Mouse (Mus musculus): ENCODE data around the gene Nt5c1a.
"Not testable (repeated sequence)": the region's sequence is repeated elsewhere in the genome, so short reads cannot be mapped to it uniquely, and the experiment has no call there.

Nt5c1a gene

GRCm38 (mm10) chr4:123201186-123202093 lies at the start of gene Nt5c1a:
Gene Nt5c1a (plus strand): TSS chr4:123201504.
- DNase-seq (ENCODE audit: low spot score), result no peak

DNA sequence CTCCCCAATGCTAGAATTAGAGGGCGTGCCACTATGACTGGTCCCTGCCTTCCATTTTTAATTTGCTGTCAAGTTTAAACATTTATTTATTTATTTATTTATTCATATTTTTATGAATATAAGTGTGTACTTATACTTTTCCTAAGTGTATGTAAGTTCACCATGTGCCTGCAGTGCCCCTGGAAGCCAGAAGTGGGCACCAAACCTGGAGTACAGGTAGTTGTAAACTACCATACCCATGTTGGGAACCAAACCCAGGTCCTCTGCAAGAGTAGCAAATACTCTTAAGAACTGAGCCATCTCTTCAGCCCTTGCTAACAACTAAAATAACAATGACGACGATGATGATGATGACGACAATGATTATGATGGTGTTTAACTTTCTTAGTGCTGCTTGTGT lies 49.3 kb upstream of the Nt5c1a start:
- no peak for DNase-seq (ENCODE audit: low spot score)

DNA sequence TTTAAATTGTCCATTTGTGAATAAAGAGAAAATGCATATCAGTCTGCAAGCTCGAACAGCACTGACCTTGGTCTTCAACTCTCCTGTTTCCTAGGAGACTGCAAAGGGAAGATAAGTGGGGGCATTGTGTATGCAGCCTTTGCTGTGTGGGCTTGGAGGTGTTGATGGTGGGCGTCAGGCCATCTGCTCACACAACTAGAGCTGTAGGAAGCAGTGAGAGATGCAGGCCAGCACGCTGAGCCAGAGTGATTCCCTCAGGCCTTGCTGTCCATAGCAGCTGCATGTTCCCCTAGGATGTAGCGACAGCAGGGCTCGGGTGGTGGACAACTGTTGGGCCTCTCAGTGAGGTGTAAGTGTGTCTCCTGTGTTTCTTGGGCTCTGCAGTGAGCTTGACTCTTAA lies 48.3 kb upstream of the Nt5c1a start:
- no peak for DNase-seq (ENCODE audit: low spot score)

DNA sequence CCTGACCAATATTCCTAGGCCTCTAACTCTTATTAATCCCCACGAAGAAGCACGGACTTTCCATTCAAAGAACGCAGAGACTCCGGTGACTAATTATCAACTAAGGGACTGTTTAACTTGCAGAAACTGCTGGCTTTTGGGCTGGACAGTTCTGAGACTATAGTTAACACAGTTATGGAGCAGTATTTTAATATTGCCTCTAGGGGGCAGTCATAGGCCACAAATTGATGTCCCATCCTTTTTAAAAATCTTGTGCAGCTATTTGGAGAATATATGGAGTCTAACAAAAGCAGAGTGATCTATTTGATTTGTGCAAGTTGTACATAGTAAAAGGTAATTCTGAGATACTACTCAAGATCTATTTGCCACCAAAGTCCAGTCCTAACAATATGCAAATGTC lies 46.3 kb upstream of the Nt5c1a start:
- no peak for DNase-seq (ENCODE audit: low spot score)

- DNase-seq (ENCODE audit: low spot score), result no peak
Observed at GRCm38 (mm10) chr4:123155427-123155826, 45.9 kb upstream of the Nt5c1a start.

DNA sequence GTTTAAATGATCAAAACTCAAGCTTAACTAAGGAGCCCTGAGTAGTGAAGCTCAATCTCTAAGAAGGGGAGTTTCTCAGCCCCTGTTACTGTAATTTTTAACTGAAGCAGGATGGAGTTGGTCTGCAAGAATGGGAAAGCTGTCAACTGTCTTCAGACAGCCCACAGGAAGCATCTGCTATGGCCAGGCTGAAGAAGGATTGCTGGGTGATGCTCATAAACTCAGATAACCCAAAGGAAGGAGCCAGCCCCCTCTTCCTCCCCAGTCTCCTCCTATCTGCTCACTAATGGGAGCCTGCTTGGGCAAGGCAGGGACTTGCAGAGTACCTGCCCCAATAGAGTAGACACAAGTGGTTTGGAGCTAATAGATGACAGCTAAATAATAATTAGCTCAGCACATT lies 45.5 kb upstream of the Nt5c1a start:
- no peak for DNase-seq (ENCODE audit: low spot score)

DNA sequence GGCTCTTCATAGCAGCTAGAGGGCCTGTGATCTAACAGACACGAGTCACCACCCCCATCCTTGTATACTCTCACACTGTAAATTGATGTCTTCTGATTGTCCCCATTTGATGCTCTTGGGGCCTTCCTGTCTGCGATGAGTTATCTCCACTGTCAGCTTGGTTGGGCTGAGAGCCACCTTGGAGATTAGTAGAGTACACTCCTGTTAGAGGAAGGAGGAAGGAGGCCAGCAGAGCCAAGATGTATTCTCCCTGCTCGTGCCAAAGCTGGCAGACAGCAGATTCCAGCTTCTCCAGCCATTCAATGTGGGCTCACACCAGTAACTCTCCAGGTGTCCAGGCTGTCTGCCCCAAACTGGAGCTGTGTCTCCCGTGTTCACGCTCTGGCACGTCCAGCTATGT lies 40.7 kb upstream of the Nt5c1a start:
- DNase-seq (ENCODE audit: low spot score), result no peak

- not testable (repeated sequence) for DNase-seq (ENCODE audit: low spot score)
Observed at GRCm38 (mm10) chr4:123161251-123161650, 40.1 kb upstream of the Nt5c1a start.

DNA sequence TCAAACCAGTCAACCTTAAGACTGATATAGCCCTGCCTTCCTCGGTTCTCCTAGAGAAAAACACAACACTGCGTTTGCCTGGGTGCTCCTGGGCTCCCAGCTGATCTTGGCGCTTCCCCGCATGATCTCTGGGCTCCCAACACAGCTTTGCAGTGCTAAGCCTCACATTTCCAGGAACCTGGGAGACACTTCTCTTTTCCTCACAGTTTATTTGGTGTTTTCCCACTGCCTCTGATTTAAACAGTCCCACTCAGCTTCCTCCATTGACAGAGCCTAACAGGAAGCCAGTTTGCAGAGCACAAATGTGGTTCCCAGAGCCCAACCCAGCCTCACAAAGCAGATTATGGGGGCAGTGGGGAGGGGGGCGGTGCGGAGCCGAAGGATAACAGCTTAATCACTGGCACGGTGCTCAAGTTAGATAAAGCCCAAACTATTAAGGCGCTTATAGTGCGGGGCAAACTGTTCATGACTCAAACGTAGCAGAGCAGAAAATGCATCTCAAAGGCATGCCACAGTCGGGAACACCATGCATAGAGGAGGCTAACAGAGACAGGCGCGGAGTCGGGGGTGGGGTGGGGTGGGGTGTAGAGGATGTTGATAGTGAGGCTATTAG lies 38.9 kb upstream of the Nt5c1a start:
- DNase-seq (ENCODE audit: low spot score), result no peak

- DNase-seq (ENCODE audit: low spot score), result no peak
Observed at GRCm38 (mm10) chr4:123164157-123164556, 37.1 kb upstream of the Nt5c1a start.

GRCm38 (mm10) chr4:123171811-123172210 lies 29.5 kb upstream of the Nt5c1a start:
- DNase-seq (ENCODE audit: low spot score), result no peak

DNA sequence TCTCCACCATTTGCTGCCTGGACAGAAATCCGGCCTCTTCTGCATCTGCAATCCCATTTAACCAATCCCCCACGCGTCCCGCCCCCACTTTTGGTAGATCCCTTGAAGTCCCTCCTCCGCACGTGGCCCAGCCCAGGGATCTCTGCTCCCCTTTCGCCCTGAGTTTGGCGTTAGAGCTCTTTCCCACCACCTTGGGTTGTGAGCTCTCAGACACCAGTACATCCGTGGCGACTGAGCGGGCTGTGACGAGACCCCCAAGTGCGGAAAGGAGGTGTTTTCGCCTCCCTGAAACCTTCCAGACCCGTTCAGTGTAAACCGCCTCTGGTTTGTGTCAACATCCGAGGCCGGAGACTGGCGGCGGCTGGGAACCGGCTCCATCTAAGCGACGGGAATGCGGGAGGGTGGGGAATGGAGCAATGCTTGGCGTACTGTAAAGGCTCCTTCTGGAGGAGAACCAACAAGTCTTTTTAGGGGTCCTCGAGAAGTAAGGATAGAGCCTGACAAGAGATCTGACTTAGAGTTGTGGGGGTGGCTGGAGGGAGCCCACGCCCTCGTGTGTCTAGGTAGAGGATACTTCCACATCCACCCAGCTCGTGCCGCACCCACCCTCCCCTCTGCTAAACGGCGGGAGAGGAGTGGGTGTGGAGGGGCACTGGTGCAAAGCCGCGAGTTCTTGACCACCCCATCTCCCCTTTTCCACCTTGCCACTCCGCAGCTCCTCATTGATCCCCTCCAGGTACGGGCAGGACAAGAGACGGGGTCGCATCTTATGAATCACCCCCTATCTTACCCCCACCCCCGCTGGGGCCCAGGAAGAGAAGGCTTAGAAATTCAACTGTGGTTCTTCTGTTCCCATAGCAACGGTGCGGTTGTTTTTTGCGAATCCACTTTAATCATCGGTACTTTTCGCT lies 18.7 kb upstream of the Nt5c1a start, which contains the start of gene Hpcal4:
Gene Hpcal4 (plus strand): TSS at position 900 of the 911 bp plus-strand sequence.
- no peak for DNase-seq (ENCODE audit: low spot score)

DNA sequence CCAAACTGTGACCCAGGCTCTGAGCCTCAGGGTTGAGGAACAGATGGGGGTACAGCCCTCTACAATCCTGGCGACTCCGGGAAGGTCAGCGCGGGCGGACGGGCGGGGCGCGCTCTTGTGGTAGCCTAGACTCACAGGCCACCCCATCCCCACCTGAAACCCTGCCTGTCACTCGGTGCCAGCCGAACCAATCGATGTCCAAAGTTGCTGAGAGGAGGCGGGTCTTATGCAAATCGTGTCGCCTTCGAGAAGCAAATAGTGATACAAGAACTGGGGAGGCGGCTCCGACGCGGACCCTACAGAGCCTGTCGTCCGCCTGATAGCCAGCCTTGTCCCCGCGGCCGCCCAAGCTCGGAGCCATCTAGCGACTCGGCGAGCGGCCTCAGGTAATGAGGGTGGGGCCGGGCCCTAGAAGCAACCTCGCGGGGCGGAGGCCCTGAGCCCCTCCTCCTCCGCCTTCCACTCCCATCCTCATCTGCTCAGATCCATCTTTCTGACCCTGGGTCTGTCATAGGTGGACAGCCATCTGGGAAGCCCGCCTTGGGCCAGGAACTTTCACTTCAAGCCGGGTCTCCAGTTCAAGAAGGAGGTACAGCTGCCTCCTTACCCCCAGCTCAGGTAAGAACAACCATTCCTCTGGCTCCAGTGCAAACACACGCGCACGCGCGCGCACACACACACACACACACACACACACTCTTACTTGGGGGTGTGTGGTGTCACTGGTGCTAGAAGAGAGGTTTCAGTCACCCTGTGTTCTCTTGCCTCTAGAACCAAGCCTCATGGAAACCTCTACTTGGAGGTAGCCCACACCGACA lies 17.9 kb upstream of the Nt5c1a start:
- peak; percentile 81 for DNase-seq (ENCODE audit: low spot score)

DNA sequence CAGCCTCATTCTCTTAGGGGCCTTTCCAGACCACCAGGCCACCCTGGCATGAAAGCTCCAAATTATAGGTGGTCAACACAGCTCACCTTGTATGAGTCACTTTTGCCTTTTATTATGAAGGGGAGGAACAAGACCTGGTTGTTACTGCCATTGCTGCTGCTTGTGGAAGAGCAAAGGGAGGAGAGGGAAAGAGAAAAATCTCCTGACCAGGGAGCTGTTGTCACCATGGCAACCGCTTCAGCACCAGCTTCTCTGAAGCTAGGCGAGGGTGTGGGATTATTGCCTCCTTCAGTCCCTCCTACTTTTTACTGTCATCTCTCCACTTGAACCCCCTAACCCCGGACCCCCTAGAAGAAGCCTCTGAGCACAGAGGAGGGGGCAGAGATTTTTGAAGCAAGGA lies 16.5 kb upstream of the Nt5c1a start:
- no peak for DNase-seq (ENCODE audit: low spot score)

GRCm38 (mm10) chr4:123192336-123192735 lies 9.0 kb upstream of the Nt5c1a start:
- no peak for DNase-seq (ENCODE audit: low spot score)

- no peak for DNase-seq (ENCODE audit: low spot score)
Observed at GRCm38 (mm10) chr4:123193791-123194190, 7.5 kb upstream of the Nt5c1a start.

GRCm38 (mm10) chr4:123196695-123197094 lies 4.6 kb upstream of the Nt5c1a start:
- no peak for DNase-seq (ENCODE audit: low spot score)

DNA sequence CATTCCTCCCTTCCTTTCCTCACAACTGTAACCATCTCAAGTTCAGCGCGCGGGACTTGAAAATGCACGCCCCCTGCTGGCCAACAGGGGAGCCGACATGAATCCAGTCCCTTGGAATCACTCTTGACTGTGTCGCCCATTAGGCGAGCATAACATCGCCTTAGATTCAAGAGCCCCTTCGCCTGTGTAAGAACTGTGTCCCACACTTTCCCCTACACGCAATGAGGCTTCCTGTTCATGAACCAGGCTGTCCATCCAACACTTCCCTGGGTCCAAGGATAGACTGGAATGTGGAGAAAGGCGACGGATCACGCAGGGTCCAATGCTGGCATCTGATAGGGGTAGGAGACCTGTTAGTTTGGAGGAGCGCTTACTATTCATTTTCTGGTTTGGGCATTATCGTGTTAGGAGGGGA lies 526 bp upstream of the Nt5c1a start:
- no peak for DNase-seq (ENCODE audit: low spot score)

DNA sequence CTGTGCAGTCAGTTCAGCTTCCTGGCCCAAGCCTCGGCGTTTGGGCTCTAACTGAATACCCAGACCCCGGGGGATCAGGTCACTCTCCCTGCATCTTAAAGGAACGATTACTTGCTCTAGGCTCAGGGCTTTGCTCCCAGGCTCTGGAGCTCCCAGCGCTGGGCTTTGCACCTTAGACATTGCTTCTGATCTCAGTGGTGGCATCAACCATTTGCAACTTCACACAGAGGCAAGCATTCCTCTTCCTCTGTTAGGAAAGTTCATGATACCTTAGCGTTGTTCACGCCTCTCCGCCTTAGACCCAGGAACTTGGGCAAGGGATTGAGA lies 753 bp downstream of the Nt5c1a start:
- DNase-seq (ENCODE audit: low spot score), result no peak

DNA sequence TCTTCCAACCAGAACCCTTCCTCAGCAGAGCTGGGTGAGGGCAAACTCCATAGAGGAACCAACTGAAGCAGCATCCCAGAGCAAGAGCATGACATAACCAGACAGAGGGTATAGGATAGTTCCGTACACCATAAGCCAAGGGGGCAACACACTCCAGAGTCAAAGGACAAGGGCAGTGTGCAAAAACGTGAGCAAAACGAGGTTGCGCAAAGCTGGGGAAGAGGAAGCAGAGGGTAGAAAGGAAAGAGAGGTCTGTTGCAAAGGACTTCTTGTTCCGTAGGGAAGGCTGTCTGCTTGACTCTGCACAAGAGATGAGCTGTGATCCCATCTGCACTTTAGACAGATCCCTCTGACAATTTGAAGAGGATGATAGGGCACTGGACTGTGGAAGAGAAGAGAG lies 6.0 kb downstream of the Nt5c1a start:
- DNase-seq (ENCODE audit: low spot score), result no peak

DNA sequence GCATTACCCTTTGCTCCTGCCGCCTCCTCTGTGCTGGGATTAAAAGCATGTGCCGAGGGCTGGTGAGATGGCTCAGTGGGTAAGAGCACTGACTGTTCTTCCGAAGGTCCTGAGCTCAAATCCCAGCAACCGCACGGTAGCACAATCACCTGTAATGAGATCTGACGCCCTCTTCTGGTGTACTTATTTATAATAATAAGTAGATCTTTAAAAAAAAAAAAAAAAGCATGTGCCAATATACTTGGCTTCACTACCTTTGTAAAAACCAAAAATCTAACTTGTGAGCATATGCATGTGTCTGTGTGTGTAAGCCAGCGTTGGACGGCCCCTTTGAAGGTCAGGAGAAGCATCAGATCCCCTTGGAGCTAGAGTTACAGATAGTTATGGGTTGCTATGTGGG lies 9.7 kb downstream of the Nt5c1a start:
- DNase-seq (ENCODE audit: low spot score), result no peak

DNA sequence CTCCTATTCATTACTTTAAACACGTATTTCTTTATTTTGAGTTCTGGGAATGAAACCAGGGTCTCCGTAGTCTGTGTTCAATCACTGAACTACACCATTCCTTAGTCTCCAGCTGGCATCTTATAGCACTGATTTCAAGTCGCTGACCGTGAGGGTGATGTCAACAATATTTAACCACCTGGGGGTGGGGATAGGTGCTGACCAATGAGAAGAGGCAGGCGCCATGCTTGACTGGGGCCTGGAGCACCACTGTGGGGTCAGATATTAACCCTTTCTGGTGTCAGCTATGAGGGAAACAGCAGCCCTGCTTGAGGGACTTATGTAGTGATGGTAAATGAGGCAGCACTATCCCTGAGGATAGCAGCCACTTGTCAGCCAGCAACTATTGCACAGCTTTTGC lies 10.1 kb downstream of the Nt5c1a start:
- DNase-seq (ENCODE audit: low spot score), result no peak
